Mouse (Mus musculus): Measurements from ENCODE around the gene Gmpr. TPM values are rescaled to one million over a fixed set of nuclear protein-coding genes. Genes with fewer than 3 reads are reported as not detected.

The Gmpr gene
- total and polyA plus RNA-seq, 3 experiments, result 139 to 171 (median 158) TPM

DNA sequence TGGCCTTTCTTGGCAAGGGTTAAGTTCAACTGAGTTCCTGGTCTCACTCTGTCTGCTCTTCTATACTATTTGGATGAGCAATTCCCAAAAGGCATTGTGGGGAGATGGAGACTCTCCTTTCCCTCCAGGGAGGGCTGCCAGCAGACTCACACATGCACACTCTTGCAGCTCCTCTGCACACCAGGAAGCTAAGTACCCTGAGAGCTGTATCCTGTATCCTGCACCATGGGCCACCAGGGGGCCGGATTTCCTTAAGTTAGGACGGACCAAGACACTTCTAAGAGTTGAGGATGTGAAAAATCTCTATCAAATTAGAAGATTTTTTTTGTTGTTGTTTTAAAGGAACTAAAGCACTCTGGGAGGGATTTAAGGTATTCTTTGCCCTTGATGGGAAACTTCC is 70.5 kb downstream of the Gmpr start:
- H3K27ac ChIP-seq, result peak overlapping the region; percentile 16; the same call in 1 of the 2 replicates
- no peaks in the 10 kb centered on the region for H3K27me3 ChIP-seq (ENCODE audit: control insufficient read depth, insufficient read depth, low read length)
- DNase-seq, result peak in 1 of 2 experiments; percentile 41
- 24% methylated on average over 2 of the region's 2 CpGs for WGBS
- TF ChIP-seq CTCF (IDR thresholded peaks at IDR 0.05) (peak; percentile 71), EP300 (IDR thresholded peaks at IDR 0.05; ENCODE audit: insufficient read depth, low read depth, low read length) (0 out of 2 replicates have a peak, but pooled peaks have one; percentile 30), POLR2A (IDR thresholded peaks at IDR 0.05; ENCODE audit: insufficient read depth, low read depth, low read length) (no peak)
- H3K4me3 ChIP-seq, result no peak overlapping the region
- H3K9ac ChIP-seq (ENCODE audit: low read depth, low read length), result no peak overlapping the region
- no peaks in the 10 kb centered on the region for H3K79me2 ChIP-seq (replicated peaks; ENCODE audit: control insufficient read depth, insufficient read depth, low read length)
- H3K4me1 ChIP-seq (ENCODE audit: control insufficient read depth, insufficient read depth, low read length), result peaks cover 16% of the 10 kb centered on the region
- no peaks in the 10 kb centered on the region for H3K36me3 ChIP-seq (ENCODE audit: control insufficient read depth, insufficient read depth, low read length)
- intact Hi-C loops (cut with DNase I), result loop anchor here (2.0 kb wide), 1 partner anchor 103 kb away; no protein-coding TSS in a partner anchor

DNA sequence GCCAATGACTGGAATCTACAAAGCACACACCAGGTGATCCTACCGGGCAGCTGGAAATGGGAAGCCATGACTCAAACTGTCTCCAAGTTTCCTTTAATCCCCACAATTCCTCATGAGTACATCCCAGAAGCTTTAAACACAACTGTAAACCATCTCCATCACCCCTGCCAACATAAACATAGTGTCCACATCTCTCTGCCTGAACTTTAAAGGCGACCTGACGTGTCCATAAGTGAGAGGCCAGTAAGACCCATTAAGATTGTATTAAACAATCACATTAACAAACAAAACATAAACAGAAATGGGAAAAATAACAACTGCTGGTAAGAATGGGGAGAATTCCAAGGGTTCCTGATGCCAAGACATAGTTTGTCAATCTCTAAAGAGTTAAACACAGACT is 72.5 kb downstream of the Gmpr start:
- TF ChIP-seq EP300 (IDR thresholded peaks at IDR 0.05; ENCODE audit: insufficient read depth, low read depth, low read length) (no peak), POLR2A (IDR thresholded peaks at IDR 0.05; ENCODE audit: insufficient read depth, low read depth, low read length) (no peak), CTCF (IDR thresholded peaks at IDR 0.05) (no peak)
- Histone ChIP-seq H3K27me3 (ENCODE audit: control insufficient read depth, insufficient read depth, low read length) (no peaks in the 10 kb centered on the region), H3K79me2 (replicated peaks; ENCODE audit: control insufficient read depth, insufficient read depth, low read length) (no peaks in the 10 kb centered on the region), H3K36me3 (ENCODE audit: control insufficient read depth, insufficient read depth, low read length) (no peaks in the 10 kb centered on the region), H3K4me3 (no peak overlapping the region), H3K4me1 (ENCODE audit: control insufficient read depth, insufficient read depth, low read length) (peaks cover 16% of the 10 kb centered on the region), H3K27ac (no peak overlapping the region), H3K9ac (ENCODE audit: low read depth, low read length) (no peak overlapping the region)
- intact Hi-C loops (cut with DNase I), result no loop called here
- no peak for DNase-seq
- 74% methylated on average over 3 of the region's 3 CpGs for WGBS

DNA sequence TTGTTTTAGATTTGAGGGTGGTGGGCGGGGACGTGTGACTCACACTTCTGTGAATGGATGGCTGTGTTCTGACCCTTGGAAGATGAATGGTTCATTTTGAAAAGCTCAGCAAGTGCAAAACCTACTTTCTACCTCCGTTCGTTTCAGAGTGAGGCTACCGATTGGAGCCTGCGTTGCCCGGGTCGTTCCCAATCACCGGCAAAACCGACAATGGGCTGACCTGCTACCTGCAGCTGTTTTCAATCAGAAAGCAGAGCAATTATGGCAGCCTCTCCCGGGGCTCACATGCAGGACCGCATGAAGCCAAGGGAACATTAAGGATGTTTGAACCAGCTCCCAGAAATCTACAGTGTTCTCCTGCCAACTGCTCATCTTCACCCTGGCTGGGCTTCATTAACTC is 75.0 kb downstream of the Gmpr start:
- no peaks in the 10 kb centered on the region for H3K36me3 ChIP-seq (ENCODE audit: control insufficient read depth, insufficient read depth, low read length)
- no peak for DNase-seq
- 77% methylated on average over 12 of the region's 12 CpGs for WGBS
- H3K27ac ChIP-seq, result no peak overlapping the region
- H3K27me3 ChIP-seq (ENCODE audit: control insufficient read depth, insufficient read depth, low read length), result no peaks in the 10 kb centered on the region
- no peaks in the 10 kb centered on the region for H3K79me2 ChIP-seq (replicated peaks; ENCODE audit: control insufficient read depth, insufficient read depth, low read length)
- no peak overlapping the region for H3K9ac ChIP-seq (ENCODE audit: low read depth, low read length)
- peaks cover 6% of the 10 kb centered on the region for H3K4me1 ChIP-seq (ENCODE audit: control insufficient read depth, insufficient read depth, low read length)
- TF ChIP-seq CTCF (IDR thresholded peaks at IDR 0.05), result no peak
- TF ChIP-seq EP300 (IDR thresholded peaks at IDR 0.05; ENCODE audit: insufficient read depth, low read depth, low read length), result no peak
- no peak for TF ChIP-seq POLR2A (IDR thresholded peaks at IDR 0.05; ENCODE audit: insufficient read depth, low read depth, low read length)
- intact Hi-C loops (cut with DNase I), result no loop called here
- H3K4me3 ChIP-seq, result no peak overlapping the region

DNA sequence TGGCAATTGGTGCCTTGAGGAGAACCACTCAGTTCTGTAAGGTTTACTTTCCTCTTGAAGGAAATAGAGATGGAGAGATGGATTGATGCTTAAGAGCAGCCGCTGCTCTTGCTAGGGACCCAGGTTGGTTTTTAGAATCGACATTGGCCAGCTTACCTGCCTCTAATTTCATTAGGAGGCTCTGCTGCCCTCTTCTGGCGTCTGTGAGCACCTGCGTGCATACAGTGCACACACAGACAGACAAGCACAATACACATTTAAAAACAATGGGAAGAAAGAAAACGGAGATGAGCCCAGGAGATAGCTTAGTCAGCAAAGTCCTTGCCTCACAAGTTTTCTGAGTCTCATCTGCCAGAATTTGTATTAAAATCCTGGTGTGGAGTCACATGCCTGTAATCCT is 75.8 kb downstream of the Gmpr start:
- Histone ChIP-seq H3K36me3 (ENCODE audit: control insufficient read depth, insufficient read depth, low read length) (no peaks in the 10 kb centered on the region), H3K27me3 (ENCODE audit: control insufficient read depth, insufficient read depth, low read length) (no peaks in the 10 kb centered on the region), H3K79me2 (replicated peaks; ENCODE audit: control insufficient read depth, insufficient read depth, low read length) (no peaks in the 10 kb centered on the region), H3K4me1 (ENCODE audit: control insufficient read depth, insufficient read depth, low read length) (peaks cover 2% of the 10 kb centered on the region), H3K9ac (ENCODE audit: low read depth, low read length) (no peak overlapping the region), H3K4me3 (no peak overlapping the region), H3K27ac (no peak overlapping the region)
- WGBS, result 90% methylated on average over 5 of the region's 5 CpGs
- no peak for DNase-seq
- intact Hi-C loops (cut with DNase I), result no loop called here
- TF ChIP-seq POLR2A (IDR thresholded peaks at IDR 0.05; ENCODE audit: insufficient read depth, low read depth, low read length) (no peak), CTCF (IDR thresholded peaks at IDR 0.05) (peak; percentile 44)

DNA sequence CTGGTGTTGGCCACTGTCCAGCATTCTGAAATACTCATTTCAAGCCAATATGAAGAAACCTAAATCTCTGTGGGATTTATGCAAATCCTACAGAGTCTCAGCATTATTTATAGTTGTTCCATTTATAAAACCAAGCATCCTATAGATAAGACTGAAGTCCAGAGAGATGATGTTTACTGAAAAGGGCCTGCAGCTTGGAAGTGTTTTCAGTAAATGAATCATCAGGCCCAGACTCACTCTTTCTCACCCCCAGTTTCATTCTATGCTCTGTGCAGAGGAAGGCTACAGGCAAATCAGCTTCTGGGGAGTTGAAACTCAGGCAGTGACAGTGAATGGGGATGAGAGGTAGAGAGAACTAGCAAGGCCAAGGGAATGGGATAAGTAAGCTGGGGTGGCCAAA is 83.7 kb downstream of the Gmpr start:
- Histone ChIP-seq H3K4me1 (ENCODE audit: control insufficient read depth, insufficient read depth, low read length) (no peaks in the 10 kb centered on the region; the same call in 1 of the 2 replicates), H3K36me3 (ENCODE audit: control insufficient read depth, insufficient read depth, low read length) (no peaks in the 10 kb centered on the region), H3K79me2 (replicated peaks; ENCODE audit: control insufficient read depth, insufficient read depth, low read length) (no peaks in the 10 kb centered on the region), H3K9ac (ENCODE audit: low read depth, low read length) (no peak overlapping the region), H3K4me3 (no peak overlapping the region), H3K27me3 (ENCODE audit: control insufficient read depth, insufficient read depth, low read length) (no peaks in the 10 kb centered on the region), H3K27ac (no peak overlapping the region)
- intact Hi-C loops (cut with DNase I), result no loop called here
- TF ChIP-seq EP300 (IDR thresholded peaks at IDR 0.05; ENCODE audit: insufficient read depth, low read depth, low read length), result no peak
- no peak for TF ChIP-seq CTCF (IDR thresholded peaks at IDR 0.05)
- TF ChIP-seq POLR2A (IDR thresholded peaks at IDR 0.05; ENCODE audit: insufficient read depth, low read depth, low read length), result no peak
- DNase-seq, result no peak

DNA sequence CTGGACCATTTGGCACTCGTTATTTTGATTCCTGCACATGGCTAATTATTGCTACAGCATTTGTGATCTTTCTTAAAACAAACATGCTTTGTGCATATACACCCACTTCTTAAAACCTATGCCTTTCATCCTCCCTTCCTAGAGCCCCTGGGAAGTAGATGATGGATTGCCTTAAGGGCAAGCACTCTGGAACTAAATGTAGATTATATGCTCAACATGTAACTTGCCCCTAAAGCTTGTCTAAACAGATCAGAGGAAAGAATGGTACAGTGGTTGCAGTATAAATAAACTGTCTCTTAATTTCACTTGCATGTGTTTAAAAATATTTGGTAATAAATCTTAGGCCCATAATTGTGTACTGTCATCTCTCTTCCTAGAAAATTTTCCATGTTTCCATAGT is 86.7 kb downstream of the Gmpr start:
- no peak overlapping the region for H3K9ac ChIP-seq (ENCODE audit: low read depth, low read length)
- no peak overlapping the region for H3K4me3 ChIP-seq
- WGBS, result 84% methylated on average over 1 of the region's 1 CpGs
- TF ChIP-seq POLR2A (IDR thresholded peaks at IDR 0.05; ENCODE audit: insufficient read depth, low read depth, low read length) (no peak), EP300 (IDR thresholded peaks at IDR 0.05; ENCODE audit: insufficient read depth, low read depth, low read length) (no peak)
- no peaks in the 10 kb centered on the region for H3K36me3 ChIP-seq (ENCODE audit: control insufficient read depth, insufficient read depth, low read length)
- DNase-seq, result no peak
- intact Hi-C loops (cut with DNase I), result no loop called here
- no peaks in the 10 kb centered on the region for H3K79me2 ChIP-seq (replicated peaks; ENCODE audit: control insufficient read depth, insufficient read depth, low read length)
- no peaks in the 10 kb centered on the region; the same call in 1 of the 2 replicates for H3K4me1 ChIP-seq (ENCODE audit: control insufficient read depth, insufficient read depth, low read length)
- H3K27ac ChIP-seq, result no peak overlapping the region
- no peaks in the 10 kb centered on the region for H3K27me3 ChIP-seq (ENCODE audit: control insufficient read depth, insufficient read depth, low read length)

All from heart, adult 2 months (tissue).